Mouse (Mus musculus) stomach, postnatal 0 days (tissue): ENCODE data around the gene Hist1h4j.
A peak's percentile ranks its signal among the peaks of the same experiment; 100 is the strongest.

Experiments used
- CTCF ChIP-seq: IDR thresholded peaks from 2 replicates; pipeline ENCODE4 v1.5.1; 2016; ENCODE audit warnings: antibody characterized with exemption, low read depth, mild to moderate bottlenecking, moderate library complexity
- EP300 ChIP-seq: optimal IDR thresholded peaks from 2 replicates; pipeline ENCODE3; 2016; ENCODE audit warnings: antibody characterized with exemption

DNA sequence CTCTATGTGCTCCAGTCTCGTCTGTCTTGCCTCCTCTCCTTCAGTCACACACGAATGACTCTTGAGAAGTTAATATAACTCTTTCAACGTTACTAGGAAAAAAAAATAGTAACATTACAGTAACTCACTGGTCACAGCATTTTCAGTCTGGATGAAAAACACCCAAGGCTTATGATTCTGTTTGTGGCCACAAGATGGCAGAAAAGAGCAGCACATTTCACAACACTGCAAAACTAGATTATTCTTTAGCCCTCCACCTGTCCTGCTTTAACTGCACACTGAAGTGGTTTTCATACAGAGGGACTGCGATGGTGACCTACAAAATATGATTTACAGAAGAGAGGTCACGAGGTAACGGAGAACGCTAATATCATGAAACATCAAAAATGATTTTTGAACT lies 20.1 kb upstream of the Hist1h4j start:
- TF ChIP-seq CTCF (peak; percentile 93), EP300 (no peak)
